Mouse (Mus musculus) heart, adult 2 months (tissue): Measurements from ENCODE around the gene Ttc39b. TPM values are rescaled to one million over a fixed set of nuclear protein-coding genes. Genes with fewer than 3 reads are reported as not detected.

Experiments used
- DNase-seq, 2 experiments: peaks; one replicate each; pipeline ENCODE4 v3.0.0; 2021
- H3K27ac ChIP-seq: fragments of 200-600 bp; 2 replicates; pipeline ENCODE4 v1.8.1; 2022
- H3K27me3 ChIP-seq: fragments of 200-500 bp; 2 replicates; pipeline ENCODE4 v1.6.1; 2012; ENCODE audit warnings: mild to moderate bottlenecking, low read length, inconsistent platforms, mixed read lengths; ENCODE audit not compliant: control insufficient read depth, insufficient read depth
- H3K36me3 ChIP-seq: fragments of 200-500 bp; 2 replicates; pipeline ENCODE4 v1.6.1; 2012; ENCODE audit warnings: low read length, inconsistent platforms; ENCODE audit not compliant: control insufficient read depth, insufficient read depth
- H3K4me1 ChIP-seq: fragments of 200-500 bp; 2 replicates; pipeline ENCODE4 v1.6.1; 2011; ENCODE audit warnings: low read length; ENCODE audit not compliant: control insufficient read depth, insufficient read depth
- H3K4me3 ChIP-seq: fragments of 200-600 bp; 2 replicates; pipeline ENCODE4 v1.8.1; 2022
- H3K79me2 ChIP-seq: fragments of 200-500 bp; replicated peaks from 2 replicates; pipeline ENCODE4 v1.6.1; 2012; ENCODE audit warnings: mild to moderate bottlenecking, inconsistent platforms, low read length, moderate library complexity, mixed read lengths; ENCODE audit not compliant: control insufficient read depth, insufficient read depth
- H3K9ac ChIP-seq: fragments of 200-500 bp; 2 replicates; pipeline ENCODE4 v1.6.1; 2012; ENCODE audit warnings: low read depth, mild to moderate bottlenecking, control low read depth, inconsistent platforms, low read length, mixed read lengths
- CTCF ChIP-seq: fragments of 200-600 bp; IDR thresholded peaks from 2 replicates; pipeline ENCODE4 v1.8.1; 2022; ENCODE audit warnings: antibody characterized with exemption, mild to moderate bottlenecking, moderate library complexity
- EP300 ChIP-seq: fragments of 200-500 bp; IDR thresholded peaks from 2 replicates; pipeline ENCODE4 v1.6.1; 2011; ENCODE audit warnings: low read depth, low read length, control low read depth; ENCODE audit not compliant: insufficient read depth
- POLR2A ChIP-seq: fragments of 200-500 bp; IDR thresholded peaks from 2 replicates; pipeline ENCODE4 v1.6.1; 2011; ENCODE audit warnings: mild to moderate bottlenecking, low read depth, low read length, control low read depth; ENCODE audit not compliant: insufficient read depth
- WGBS: fragments of 180-500 bp; shearing (Covaris S2); methylation state at CpG from one replicate; pipeline ENCODE4 v1.1.7; 2018; 5-methylcytosine and 5-hydroxymethylcytosine counted together
- intact Hi-C: fragments of 180-260 bp; cut with DNase I; formaldehyde crosslinking; loops from one replicate; pipeline ENCODE4 v1.15.1; 2025
- polyA plus RNA-seq: library from polyadenylated mRNA; depleted of rRNA; stranded (reverse); fragments of >200 nt; gene quantifications from 2 replicates; pipeline ENCODE4 v1.2.3, GENCODE M21; 2012
- total RNA-seq, 2 experiments: library from RNA; stranded (reverse); gene quantifications; 2 replicates each; pipeline ENCODE4 v1.2.3; 2021

The Ttc39b gene
- total and polyA plus RNA-seq, 3 experiments = 3.8 to 21.9 (median 16.2) TPM

DNA sequence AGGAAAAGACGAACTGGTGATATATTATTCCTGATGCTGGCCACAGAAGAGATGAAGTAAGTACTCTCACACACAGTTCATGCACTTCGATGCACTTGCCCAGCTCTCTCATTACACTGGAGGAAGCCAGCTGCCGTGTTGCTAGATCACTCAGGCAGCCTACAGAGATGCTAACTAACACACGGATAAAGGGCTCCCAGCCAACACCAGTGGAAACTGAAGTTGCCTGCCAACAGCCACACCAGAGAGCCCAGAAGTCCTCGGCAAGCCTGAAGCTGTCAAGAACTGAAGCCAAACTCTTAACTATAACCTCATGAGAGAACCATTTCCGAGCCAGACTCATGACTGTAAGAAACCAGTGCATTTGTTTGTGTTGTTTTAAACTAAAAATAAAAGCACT lies 26.7 kb upstream of the Ttc39b start:
- intact Hi-C loops = loop anchor here (2.0 kb wide), 2 partner anchors 26 to 42 kb away; partner anchors contain the start of gene Ttc39b
- H3K9ac ChIP-seq = no peak overlapping the region
- 13% methylated on average over 6 of the region's 6 CpGs for WGBS
- H3K4me3 ChIP-seq = no peak overlapping the region
- H3K79me2 ChIP-seq = no peaks in the 10 kb centered on the region
- no peaks in the 10 kb centered on the region for H3K27me3 ChIP-seq
- peaks cover 4% of the 10 kb centered on the region for H3K4me1 ChIP-seq
- H3K36me3 ChIP-seq = peaks cover 3% of the 10 kb centered on the region; the same call in 1 of the 2 replicates
- no peak for TF ChIP-seq CTCF
- TF ChIP-seq EP300 = peak; percentile 88
- no peak for TF ChIP-seq POLR2A
- peak overlapping the region; percentile 77 for H3K27ac ChIP-seq
- DNase-seq = peak; percentile 87 to 92

- Histone ChIP-seq H3K9ac (no peak overlapping the region), H3K27me3 (no peaks in the 10 kb centered on the region), H3K36me3 (peaks cover 3% of the 10 kb centered on the region; the same call in 1 of the 2 replicates), H3K79me2 (no peaks in the 10 kb centered on the region), H3K4me3 (no peak overlapping the region), H3K4me1 (peaks cover 4% of the 10 kb centered on the region), H3K27ac (no peak overlapping the region)
- DNase-seq = no peak
- WGBS = 93% methylated on average over 1 of the region's 1 CpGs
- intact Hi-C loops = no loop called here
- no peak for TF ChIP-seq POLR2A
- no peak for TF ChIP-seq CTCF
- no peak for TF ChIP-seq EP300
Measured at GRCm38 (mm10) chr4:83348970-83349369, 24.9 kb upstream of the Ttc39b start.

DNA sequence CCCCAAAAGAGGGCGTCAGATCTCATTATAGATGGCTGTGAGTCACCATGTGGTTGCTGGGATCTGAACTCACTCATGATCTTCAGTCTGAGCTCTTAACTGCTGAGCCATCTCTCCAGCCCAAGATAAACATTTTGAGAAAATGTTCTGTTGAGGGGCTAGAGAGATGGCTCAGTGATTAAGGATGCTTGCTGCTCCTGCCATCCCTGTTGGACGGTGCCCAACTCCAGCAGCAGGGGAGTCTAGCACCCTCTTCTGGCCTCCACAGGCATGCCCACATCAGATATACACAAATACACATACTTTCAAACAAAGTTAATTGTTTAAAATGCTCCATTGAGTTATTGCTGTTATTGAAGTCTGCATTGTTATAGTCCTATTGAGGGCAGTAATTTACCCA lies 19.8 kb upstream of the Ttc39b start:
- 79% methylated on average over 2 of the region's 2 CpGs for WGBS
- Histone ChIP-seq H3K36me3 (no peaks in the 10 kb centered on the region), H3K4me1 (peaks cover 3% of the 10 kb centered on the region; the same call in 1 of the 2 replicates), H3K79me2 (no peaks in the 10 kb centered on the region), H3K9ac (no peak overlapping the region), H3K27me3 (no peaks in the 10 kb centered on the region), H3K27ac (no peak overlapping the region), H3K4me3 (no peak overlapping the region)
- intact Hi-C loops = no loop called here
- TF ChIP-seq POLR2A (no peak), CTCF (peak; percentile 56)
- no peak for DNase-seq

DNA sequence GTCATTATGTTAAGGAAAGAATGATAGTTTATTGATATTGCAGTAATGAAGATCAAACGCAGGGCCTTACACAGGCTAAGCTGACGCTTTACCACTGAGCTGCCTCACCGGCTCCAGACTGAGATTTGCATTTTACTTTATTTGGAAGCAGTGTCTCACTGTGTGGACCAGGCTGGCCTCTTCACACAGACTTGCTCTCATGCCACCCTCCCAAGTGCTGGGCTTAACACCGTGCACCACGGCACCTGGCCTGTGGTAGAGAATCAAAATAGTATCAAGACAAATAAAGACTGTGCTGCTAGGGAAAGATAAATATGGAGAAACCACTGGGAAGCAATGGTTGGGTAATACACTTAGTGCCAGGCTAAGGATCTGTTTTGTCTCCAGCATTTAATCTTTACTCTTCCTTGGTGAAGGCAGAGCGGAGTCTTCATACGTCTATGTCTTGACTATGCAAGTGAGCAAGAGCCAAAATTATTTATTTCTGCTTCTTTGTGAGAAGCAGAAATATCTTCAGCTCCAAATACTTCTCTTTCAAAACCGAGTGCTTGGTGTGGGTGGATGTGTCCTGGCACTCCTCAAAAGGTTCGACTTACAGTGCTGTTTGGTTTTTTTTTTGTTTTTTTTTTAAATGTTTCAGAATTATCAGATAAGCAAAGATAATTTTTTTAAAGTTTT lies 19.2 kb upstream of the Ttc39b start:
- no peaks in the 10 kb centered on the region for H3K79me2 ChIP-seq
- peaks cover 3% of the 10 kb centered on the region; the same call in 1 of the 2 replicates for H3K4me1 ChIP-seq
- H3K4me3 ChIP-seq = no peak overlapping the region
- no peak overlapping the region for H3K9ac ChIP-seq
- DNase-seq = no peak
- H3K27me3 ChIP-seq = no peaks in the 10 kb centered on the region
- intact Hi-C loops = no loop called here
- no peaks in the 10 kb centered on the region for H3K36me3 ChIP-seq
- H3K27ac ChIP-seq = no peak overlapping the region
- 66% methylated on average over 9 of the region's 9 CpGs for WGBS
- TF ChIP-seq POLR2A = no peak
- no peak for TF ChIP-seq EP300
- no peak for TF ChIP-seq CTCF

GRCm38 (mm10) chr4:83342268-83342970 lies 18.4 kb upstream of the Ttc39b start:
- Histone ChIP-seq H3K36me3 (no peaks in the 10 kb centered on the region), H3K9ac (no peak overlapping the region), H3K27ac (no peak overlapping the region), H3K79me2 (no peaks in the 10 kb centered on the region), H3K27me3 (no peaks in the 10 kb centered on the region), H3K4me1 (peaks cover 3% of the 10 kb centered on the region; the same call in 1 of the 2 replicates), H3K4me3 (no peak overlapping the region)
- TF ChIP-seq CTCF = no peak
- TF ChIP-seq EP300 = no peak
- no peak for TF ChIP-seq POLR2A
- DNase-seq = no peak
- WGBS = 42% methylated on average over 14 of the region's 14 CpGs
- intact Hi-C loops = no loop called here

DNA sequence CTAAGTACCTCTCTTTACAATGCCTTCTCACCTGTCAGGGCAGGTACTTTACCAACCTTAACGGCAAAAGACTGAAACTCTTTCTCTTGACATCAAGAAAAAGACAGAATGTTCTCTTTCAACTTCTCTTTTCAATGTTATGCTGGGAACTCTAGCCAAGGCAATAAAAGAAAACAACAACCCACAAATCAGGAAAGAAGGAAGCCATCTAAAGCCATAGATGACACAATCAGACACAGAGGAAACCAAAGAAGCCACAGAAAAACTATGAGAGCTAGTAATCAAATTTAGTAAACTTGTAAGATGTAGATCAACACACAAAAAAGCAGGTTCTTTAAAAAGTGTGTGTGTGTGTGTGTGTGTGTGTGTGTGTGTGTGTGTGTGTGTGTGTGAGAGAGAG lies 15.3 kb upstream of the Ttc39b start:
- intact Hi-C loops = no loop called here
- H3K9ac ChIP-seq = no peak overlapping the region
- no peak overlapping the region for H3K4me3 ChIP-seq
- no peaks in the 10 kb centered on the region for H3K79me2 ChIP-seq
- H3K27ac ChIP-seq = no peak overlapping the region
- no peaks in the 10 kb centered on the region for H3K36me3 ChIP-seq
- peaks cover 3% of the 10 kb centered on the region; the same call in 1 of the 2 replicates for H3K4me1 ChIP-seq
- no peak for TF ChIP-seq POLR2A
- no peak for TF ChIP-seq CTCF
- no peak for TF ChIP-seq EP300
- no peaks in the 10 kb centered on the region for H3K27me3 ChIP-seq
- 80% methylated on average over 1 of the region's 1 CpGs for WGBS
- DNase-seq = no peak
